Mouse (Mus musculus): ENCODE data around the gene Phtf1.

DNA sequence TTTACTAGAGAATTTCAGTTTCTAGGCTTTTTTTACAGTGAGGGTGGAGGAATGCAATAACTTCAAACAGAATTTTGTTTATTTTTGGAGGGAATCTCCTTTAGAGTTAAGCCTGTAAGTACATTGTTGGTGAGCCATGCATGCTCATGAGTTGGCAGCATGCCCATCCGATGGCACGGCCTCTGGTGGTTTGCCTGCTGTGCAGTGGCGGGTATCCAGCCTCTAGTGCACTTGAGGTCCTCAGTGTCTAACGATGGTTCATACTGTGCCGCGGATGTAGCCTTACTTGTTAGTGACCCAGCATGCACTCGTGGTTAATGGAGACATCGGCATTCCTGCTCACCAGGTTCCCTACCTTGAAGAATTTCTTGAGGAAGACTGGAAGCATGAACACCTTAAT is 39.6 kb downstream of the Phtf1 start:
- TF ChIP-seq CTCF (IDR thresholded peaks at IDR 0.05; ENCODE audit: borderline replicate concordance, control insufficient read depth, extremely low read depth, insufficient read depth, low read length, poor library complexity) (no peak), POLR2A (IDR thresholded peaks at IDR 0.05; ENCODE audit: control insufficient read depth, extremely low read depth, insufficient read depth, low read length, poor library complexity) (no peak)

Data from thymus, adult 2 months (tissue).